Comparison of ENCODE assay signal across 9 mouse cellular contexts in genomic region chr5:151651411-151651784, GRCm38 (mm10). TPM values are rescaled to one million over a fixed set of nuclear protein-coding genes. Genes with fewer than 3 reads are reported as not detected.
DNase-seq lines count a peak whose midpoint lies in the region; ATAC-seq and TF ChIP-seq lines count a peak whose summit lies in the region.
"Had no signal": no experiment of that assay in that cellular context is flagged by ENCODE, and none has a peak within 500 bp of the region (broad histone marks: within the 10 kb centered on the region; RNA-seq: fewer than 3 reads in every experiment).

No protein-coding gene starts in this region.

- ATAC-seq in kidney, embryonic 16.5 days (ENCODE audit: low FRiP score, low TSS enrichment), result no peak
- no peak for ATAC-seq in embryonic facial prominence, embryonic 15.5 days (ENCODE audit: insufficient number of reproducible peaks, low FRiP score, low TSS enrichment, low read depth)
- ATAC-seq in intestine, postnatal 0 days, result no peak
- no peak for ATAC-seq in midbrain, postnatal 0 days (ENCODE audit: low FRiP score)

- no peak overlapping the region for H3K27ac ChIP-seq in kidney, embryonic 16.5 days (ENCODE audit: low read length)
- 0 out of 2 replicates have a peak overlapping the region, but pooled peaks have one; percentile 73 for H3K27ac ChIP-seq in embryonic facial prominence, embryonic 15.5 days (replicated peaks)
- H3K27ac ChIP-seq in intestine, postnatal 0 days (ENCODE audit: low read depth, low read length), result no peak overlapping the region
- peak overlapping the region; percentile 79; the same call in 1 of the 2 replicates for H3K27ac ChIP-seq in midbrain, postnatal 0 days (ENCODE audit: low read depth, low read length)

- H3K9me3 ChIP-seq in kidney, embryonic 16.5 days (ENCODE audit: low read length), result no peaks in the 10 kb centered on the region
- no peaks in the 10 kb centered on the region for H3K9me3 ChIP-seq in embryonic facial prominence, embryonic 15.5 days (replicated peaks)
- no peaks in the 10 kb centered on the region for H3K9me3 ChIP-seq in intestine, postnatal 0 days (ENCODE audit: control insufficient read depth)
- H3K9me3 ChIP-seq in midbrain, postnatal 0 days (ENCODE audit: low read length), result no peaks in the 10 kb centered on the region

- H3K27me3 ChIP-seq in kidney, embryonic 16.5 days (ENCODE audit: insufficient read depth, low read length), result no peaks in the 10 kb centered on the region
- no peaks in the 10 kb centered on the region for H3K27me3 ChIP-seq in embryonic facial prominence, embryonic 15.5 days
- no peaks in the 10 kb centered on the region for H3K27me3 ChIP-seq in intestine, postnatal 0 days (replicated peaks; ENCODE audit: control insufficient read depth, insufficient read depth, low read length)
- no peaks in the 10 kb centered on the region for H3K27me3 ChIP-seq in midbrain, postnatal 0 days (ENCODE audit: insufficient read depth, low read length)

- no peak for TF ChIP-seq CTCF in intestine, postnatal 0 days (IDR thresholded peaks at IDR 0.05; ENCODE audit: low read depth)
- no peak for TF ChIP-seq CTCF in midbrain, postnatal 0 days (IDR thresholded peaks at IDR 0.05)

- DNase-seq in kidney, adult 18-20 months, result no peak
- no peak for DNase-seq in midbrain, postnatal 0 days (ENCODE audit: low spot score)
- DNase-seq in adrenal gland, postnatal 4 days (ENCODE audit: low spot score in 2 of 2), result no peak
- no peak for DNase-seq in urinary bladder, adult 18-20 months (ENCODE audit: low spot score in 2 of 2)
- no peak for DNase-seq in thymus, postnatal 4 days

- peaks cover 25% of the 10 kb centered on the region for H3K36me3 ChIP-seq in kidney, embryonic 16.5 days (ENCODE audit: insufficient read depth, low read length)
- H3K36me3 ChIP-seq in embryonic facial prominence, embryonic 15.5 days, result peaks cover 26% of the 10 kb centered on the region
- H3K36me3 ChIP-seq in intestine, postnatal 0 days (ENCODE audit: control insufficient read depth, insufficient read depth), result peaks cover 12% of the 10 kb centered on the region
- peaks cover 21% of the 10 kb centered on the region for H3K36me3 ChIP-seq in midbrain, postnatal 0 days (ENCODE audit: insufficient read depth, low read length)

- H3K4me1 ChIP-seq in kidney, embryonic 16.5 days (ENCODE audit: insufficient read depth, low read length), result peaks cover 11% of the 10 kb centered on the region
- H3K4me1 ChIP-seq in embryonic facial prominence, embryonic 15.5 days, result peaks cover 8% of the 10 kb centered on the region; the same call in 1 of the 2 replicates
- H3K4me1 ChIP-seq in intestine, postnatal 0 days (replicated peaks; ENCODE audit: control insufficient read depth, insufficient read depth, low read length), result no peaks in the 10 kb centered on the region
- 0 out of 2 replicates have a peak, but pooled peaks cover 3% of the 10 kb centered on the region for H3K4me1 ChIP-seq in midbrain, postnatal 0 days (ENCODE audit: insufficient read depth, low read length)

- H3K4me2 ChIP-seq in kidney, embryonic 16.5 days (replicated peaks; ENCODE audit: low read depth, low read length), result peak overlapping the region; percentile 79
- peak overlapping the region; percentile 58 for H3K4me2 ChIP-seq in embryonic facial prominence, embryonic 15.5 days (replicated peaks)
- H3K4me2 ChIP-seq in intestine, postnatal 0 days (replicated peaks; ENCODE audit: low read depth), result peak overlapping the region; percentile 80; the same call in 1 of the 2 replicates
- H3K4me2 ChIP-seq in midbrain, postnatal 0 days (ENCODE audit: low read depth, low read length, poor library complexity, severe bottlenecking), result peak overlapping the region; percentile 23

- H3K4me3 ChIP-seq in kidney, embryonic 16.5 days (ENCODE audit: low read length), result peak overlapping the region; percentile 69
- H3K4me3 ChIP-seq in embryonic facial prominence, embryonic 15.5 days (replicated peaks), result peak overlapping the region; percentile 60
- H3K4me3 ChIP-seq in intestine, postnatal 0 days (ENCODE audit: low read depth, low read length), result no peak overlapping the region
- peak overlapping the region; percentile 55; the same call in 1 of the 2 replicates for H3K4me3 ChIP-seq in midbrain, postnatal 0 days (ENCODE audit: low read depth, low read length)

- no peak overlapping the region for H3K9ac ChIP-seq in kidney, embryonic 16.5 days (replicated peaks; ENCODE audit: low read length)
- no peak overlapping the region for H3K9ac ChIP-seq in embryonic facial prominence, embryonic 15.5 days
- H3K9ac ChIP-seq in intestine, postnatal 0 days (ENCODE audit: low read depth, low read length), result no peak overlapping the region
- no peak overlapping the region for H3K9ac ChIP-seq in midbrain, postnatal 0 days (replicated peaks; ENCODE audit: low read length, poor library complexity, severe bottlenecking)

- WGBS in kidney, embryonic 16.5 days, result 67% methylated on average over 3 of the region's 3 CpGs
- 66% methylated on average over 3 of the region's 3 CpGs for WGBS in embryonic facial prominence, embryonic 15.5 days
- WGBS in intestine, postnatal 0 days, result 64% methylated on average over 3 of the region's 3 CpGs
- WGBS in midbrain, postnatal 0 days, result 62% methylated on average over 3 of the region's 3 CpGs

RNA-seq across cellular contexts. Expression of gene Rfc3, which starts 0.4 kb away (rescaled TPM):
- 99.5 and 100 TPM in 2 replicates for polyA plus RNA-seq in kidney, embryonic 16.5 days (2015; fragmentation: Nextera tagmentation; extraction: Ambion mirVana)
- 71.4 and 76.8 TPM in 2 replicates for polyA plus RNA-seq in embryonic facial prominence, embryonic 15.5 days (2015; fragmentation: Nextera tagmentation; extraction: Ambion mirVana)
- 31.7 and 34.5 TPM in 2 replicates for polyA plus RNA-seq in intestine, postnatal 0 days (2015; fragmentation: Nextera tagmentation; extraction: Ambion mirVana)
- 28.9 and 39.5 TPM in 2 replicates for total RNA-seq in midbrain, postnatal 0 days (2014; rRNA removed)
- polyA plus RNA-seq in midbrain, postnatal 0 days (2015; fragmentation: Nextera tagmentation; extraction: Ambion mirVana), result 60.9 and 62.4 TPM in 2 replicates
- total RNA-seq in adrenal gland, postnatal 4 days (2021), result 10 to 100 TPM; 55.0 to 59.3 TPM

RNA-seq across cellular contexts. Expression of gene Vmn2r18, which starts 45.6 kb away (rescaled TPM):
- polyA plus RNA-seq in kidney, embryonic 16.5 days (2015; fragmentation: Nextera tagmentation; extraction: Ambion mirVana), result 0.14 and 0.15 TPM in 2 replicates
- polyA plus RNA-seq in embryonic facial prominence, embryonic 15.5 days (2015; fragmentation: Nextera tagmentation; extraction: Ambion mirVana), result 0.08 TPM in 2 replicates
- not detected in 2 replicates for polyA plus RNA-seq in intestine, postnatal 0 days (2015; fragmentation: Nextera tagmentation; extraction: Ambion mirVana)
- total RNA-seq in midbrain, postnatal 0 days (2014; rRNA removed), result 0.09 TPM in 1 of 2 replicates, not detected in the other
- polyA plus RNA-seq in midbrain, postnatal 0 days (2015; fragmentation: Nextera tagmentation; extraction: Ambion mirVana), result 0.06 and 0.10 TPM in 2 replicates
- total RNA-seq in adrenal gland, postnatal 4 days (2021), result not detected
- total RNA-seq: neutrophil, adult 5-6 weeks had no signal

Comparison
In these comparisons a context has a peak if more than half of its experiments do, and no peak if none do; other contexts are left out.
1. H3K27ac ChIP-seq: peak in embryonic facial prominence, embryonic 15.5 days (single experiment) and midbrain, postnatal 0 days (single experiment); none in kidney, embryonic 16.5 days (single experiment) and intestine, postnatal 0 days (single experiment).
2. H3K4me2 ChIP-seq: peak in every context shown above with its lines; median percentile 80 in intestine, postnatal 0 days; 79 in kidney, embryonic 16.5 days; 58 in embryonic facial prominence, embryonic 15.5 days; 23 in midbrain, postnatal 0 days.